Mouse (Mus musculus) forebrain, embryonic 11.5 days (tissue): ENCODE results near the gene Prkra. TPM values are rescaled to one million over a fixed set of nuclear protein-coding genes. Genes with fewer than 3 reads are reported as not detected.
A peak's percentile ranks its signal among the peaks of the same experiment; 100 is the strongest.
"Not testable (repeated sequence)": the region's sequence is repeated elsewhere in the genome, so short reads cannot be mapped to it uniquely, and the experiment has no call there.

Experiments
- ATAC-seq: fragments of 200-750 bp; cut with Nextera tagmentation; replicated peaks from 2 replicates; pipeline ENCODE4 v1.8.0; 2017; ENCODE audit warnings: moderate TSS enrichment; ENCODE audit not compliant: low FRiP score
- DNase-seq: peaks from one replicate; pipeline ENCODE4 v3.0.0-alpha.2; 2017; ENCODE audit warnings: low spot score
- H3K27ac ChIP-seq: fragments of 300-500 bp; sonication (generic); 2 replicates; pipeline ENCODE4 v1.5.1; 2014; ENCODE audit warnings: low read depth, low read length
- H3K27me3 ChIP-seq: fragments of 300-500 bp; sonication (generic); 2 replicates; pipeline ENCODE4 v1.6.1; 2014; ENCODE audit warnings: mild to moderate bottlenecking, low read length, mixed read lengths; ENCODE audit not compliant: control insufficient read depth, insufficient read depth
- H3K36me3 ChIP-seq: fragments of 300-500 bp; sonication (generic); 2 replicates; pipeline ENCODE4 v1.6.1; 2014; ENCODE audit warnings: mild to moderate bottlenecking, low read length, moderate library complexity, mixed read lengths; ENCODE audit not compliant: control insufficient read depth, insufficient read depth
- H3K4me1 ChIP-seq: fragments of 300-500 bp; sonication (generic); replicated peaks from 2 replicates; pipeline ENCODE4 v1.6.1; 2014; ENCODE audit warnings: low read length, mixed read lengths; ENCODE audit not compliant: control insufficient read depth, insufficient read depth
- H3K4me2 ChIP-seq: fragments of 300-500 bp; sonication (generic); 2 replicates; pipeline ENCODE4 v1.6.1; 2014; ENCODE audit warnings: low read depth, mild to moderate bottlenecking, low read length, moderate library complexity, mixed read lengths; ENCODE audit not compliant: severe bottlenecking
- H3K4me3 ChIP-seq: fragments of 300-500 bp; sonication (generic); 2 replicates; pipeline ENCODE4 v1.5.1; 2014; ENCODE audit warnings: low read depth, low read length
- H3K9ac ChIP-seq: fragments of 300-500 bp; sonication (generic); 2 replicates; pipeline ENCODE4 v1.6.1; 2014; ENCODE audit warnings: low read length
- H3K9me3 ChIP-seq: fragments of 300-500 bp; sonication (generic); 2 replicates; pipeline ENCODE4 v1.6.1; 2016; ENCODE audit warnings: low read length, mixed read lengths; ENCODE audit not compliant: control insufficient read depth
- WGBS: fragments of 180-500 bp; shearing (Covaris S2); extraction: QIAGEN DNeasy Blood & Tissue Kit; methylation state at CpG from one replicate; pipeline ENCODE4 v1.1.7; 2014; 5-methylcytosine and 5-hydroxymethylcytosine counted together
- polyA plus RNA-seq: library from polyadenylated mRNA; unstranded; fragments of >200 nt; fragmentation: Nextera tagmentation; extraction: Ambion mirVana; gene quantifications from 2 replicates; pipeline ENCODE4 v1.2.1, GENCODE M21; 2014

Prkra gene
- polyA plus RNA-seq, 1 experiment from 2014 or later, result 98.3 TPM

DNA sequence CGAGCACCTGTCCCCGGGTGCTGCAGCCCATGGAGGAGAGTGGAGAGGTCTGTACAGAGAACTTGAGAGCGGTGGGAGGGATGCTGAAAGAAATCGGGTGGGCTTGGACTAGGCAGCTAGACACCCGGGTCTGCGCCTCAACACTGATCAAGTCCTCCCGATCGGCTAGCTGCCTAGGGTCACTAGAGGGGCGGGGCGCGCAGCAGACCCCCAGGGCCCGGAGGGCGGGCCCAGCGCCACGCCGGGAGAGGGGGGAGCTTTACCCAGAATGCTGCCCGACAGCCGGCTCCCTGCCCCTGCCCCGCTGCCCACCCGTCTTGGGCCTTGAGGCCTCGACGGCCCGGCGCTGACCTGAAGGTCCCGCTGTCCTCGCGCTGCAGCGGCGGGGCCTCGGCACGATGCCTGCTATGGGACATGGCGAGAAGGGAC is 360 bp downstream of the Prkra start:
- Histone ChIP-seq H3K4me2 (peak overlapping the region; percentile 59), H3K9me3 (no peaks in the 10 kb centered on the region), H3K4me3 (peak overlapping the region; percentile 65), H3K4me1 (peaks cover 2% of the 10 kb centered on the region; the same call in 1 of the 2 replicates), H3K36me3 (no peaks in the 10 kb centered on the region; the same call in 1 of the 2 replicates), H3K9ac (peak overlapping the region; percentile 84), H3K27me3 (no peaks in the 10 kb centered on the region), H3K27ac (peak overlapping the region; percentile 94)
- DNase-seq, result peak; percentile 87
- 0% methylated on average over 32 of the region's 32 CpGs for WGBS
- ATAC-seq, result peak; percentile 75

DNA sequence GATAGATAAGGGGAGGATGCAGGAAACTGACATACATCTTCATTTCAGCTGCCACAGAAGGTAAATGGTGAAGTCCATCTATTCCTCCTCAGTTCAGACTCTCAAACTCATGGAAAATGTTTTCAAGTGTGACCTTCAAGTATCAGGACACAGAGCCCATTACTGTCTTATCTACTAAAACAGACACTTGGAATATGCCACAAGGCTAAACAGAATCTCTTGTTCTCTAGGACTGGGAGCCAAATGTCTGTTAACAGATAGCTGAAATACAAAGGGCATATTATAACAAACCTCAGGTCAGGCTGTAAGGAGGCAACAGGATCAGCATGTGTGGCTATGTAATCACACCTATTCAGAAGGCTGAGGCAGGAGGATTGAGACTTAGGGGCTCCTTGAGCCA is 4.0 kb downstream of the Prkra start:
- no peaks in the 10 kb centered on the region for H3K27me3 ChIP-seq
- H3K9me3 ChIP-seq, result no peaks in the 10 kb centered on the region
- no peak overlapping the region for H3K4me3 ChIP-seq
- peaks cover 1% of the 10 kb centered on the region; the same call in 1 of the 2 replicates for H3K4me1 ChIP-seq
- H3K27ac ChIP-seq, result no peak overlapping the region
- no peak overlapping the region for H3K4me2 ChIP-seq
- DNase-seq (no peak), ATAC-seq (no peak)
- no peak overlapping the region for H3K9ac ChIP-seq
- H3K36me3 ChIP-seq, result no peaks in the 10 kb centered on the region; the same call in 1 of the 2 replicates

GRCm38 (mm10) chr2:76639637-76640036 is 8.2 kb downstream of the Prkra start:
- DNase-seq (no peak), ATAC-seq (no peak)
- Histone ChIP-seq H3K4me3 (no peak overlapping the region), H3K4me2 (no peak overlapping the region), H3K9ac (no peak overlapping the region), H3K27ac (no peak overlapping the region), H3K9me3 (no peaks in the 10 kb centered on the region), H3K27me3 (no peaks in the 10 kb centered on the region), H3K4me1 (no peaks in the 10 kb centered on the region), H3K36me3 (peaks cover 6% of the 10 kb centered on the region)
- WGBS, result 91% methylated on average over 2 of the region's 2 CpGs

DNA sequence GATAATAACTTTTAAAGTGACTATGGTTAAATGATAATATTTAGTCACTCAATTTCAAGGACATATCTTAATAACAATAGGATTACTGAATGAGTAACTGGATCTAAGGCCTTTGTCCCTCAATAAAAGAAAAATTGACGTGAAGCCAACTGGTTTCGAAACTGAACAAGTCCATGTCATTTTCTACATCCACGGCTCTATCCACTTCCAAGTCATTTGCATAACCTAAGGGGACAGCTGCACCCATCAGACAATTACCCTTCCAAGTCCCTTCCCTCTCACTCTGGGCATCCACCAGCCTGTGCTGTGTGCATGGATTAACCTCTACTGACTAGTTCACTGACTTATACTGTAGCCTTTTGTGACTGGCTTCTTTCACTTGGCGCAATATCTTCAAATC is 16.2 kb downstream of the Prkra start:
- H3K36me3 ChIP-seq, result peaks cover 17% of the 10 kb centered on the region
- no peaks in the 10 kb centered on the region for H3K9me3 ChIP-seq
- H3K9ac ChIP-seq, result no peak overlapping the region
- H3K4me2 ChIP-seq, result no peak overlapping the region
- WGBS, result 87% methylated on average over 4 of the region's 4 CpGs
- ATAC-seq (no peak), DNase-seq (no peak)
- H3K4me1 ChIP-seq, result no peaks in the 10 kb centered on the region
- no peak overlapping the region for H3K27ac ChIP-seq
- H3K4me3 ChIP-seq, result no peak overlapping the region
- no peaks in the 10 kb centered on the region for H3K27me3 ChIP-seq

GRCm38 (mm10) chr2:76630293-76630692 is 17.5 kb downstream of the Prkra start:
- H3K9ac ChIP-seq, result no peak overlapping the region
- ATAC-seq (no peak), DNase-seq (no peak)
- H3K27ac ChIP-seq, result no peak overlapping the region
- H3K4me2 ChIP-seq, result no peak overlapping the region
- H3K27me3 ChIP-seq, result no peaks in the 10 kb centered on the region
- H3K9me3 ChIP-seq, result no peaks in the 10 kb centered on the region
- WGBS, result 95% methylated on average over 12 of the region's 12 CpGs
- H3K4me1 ChIP-seq, result no peaks in the 10 kb centered on the region
- H3K36me3 ChIP-seq, result peaks cover 15% of the 10 kb centered on the region
- no peak overlapping the region for H3K4me3 ChIP-seq

DNA sequence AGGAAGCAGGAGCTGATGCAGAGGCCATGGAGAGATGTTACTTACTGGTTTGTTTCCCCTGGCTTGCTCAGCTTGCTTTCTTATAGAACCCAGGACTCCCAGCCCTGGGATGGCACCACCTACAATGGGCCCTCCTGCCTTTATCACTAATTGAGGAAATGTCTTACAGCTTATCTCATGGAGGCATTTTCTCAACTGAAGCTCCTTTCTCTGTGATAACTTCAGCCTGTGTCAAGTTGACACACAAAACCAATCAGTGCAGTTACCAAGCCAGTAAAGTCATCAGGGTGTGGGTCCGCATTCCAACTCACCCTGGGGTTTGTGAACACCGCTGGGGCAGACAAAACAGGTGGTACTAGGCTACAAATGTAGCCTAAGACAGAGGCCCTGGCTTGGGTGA is 25.5 kb downstream of the Prkra start:
- H3K4me3 ChIP-seq, H3K27ac ChIP-seq, H3K27me3 ChIP-seq, H3K4me2 ChIP-seq, H3K9ac ChIP-seq, H3K36me3 ChIP-seq, ATAC-seq, H3K9me3 ChIP-seq, DNase-seq, H3K4me1 ChIP-seq: not testable (repeated sequence)
- 95% methylated on average over 2 of the region's 2 CpGs for WGBS

DNA sequence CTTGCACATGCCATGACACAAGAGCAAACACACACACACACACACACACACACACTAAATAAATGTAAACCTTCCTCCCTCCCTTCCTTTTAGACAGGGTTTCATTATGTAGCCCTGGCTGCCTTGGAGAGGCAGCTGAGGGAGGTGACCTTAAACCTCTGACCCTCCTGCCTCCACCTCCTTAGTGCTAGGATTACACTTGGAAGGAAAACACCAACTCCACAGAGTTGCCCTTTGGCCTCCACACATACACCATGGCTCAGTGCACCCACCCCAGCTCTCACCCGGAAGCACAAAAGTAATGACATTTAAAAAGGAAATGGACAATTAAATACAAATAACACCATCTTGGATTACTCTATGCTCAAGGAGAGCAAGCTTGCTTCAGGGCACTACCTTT is 26.1 kb downstream of the Prkra start:
- H3K9me3 ChIP-seq, result no peaks in the 10 kb centered on the region
- ATAC-seq (no peak), DNase-seq (no peak)
- no peak overlapping the region for H3K4me2 ChIP-seq
- H3K27ac ChIP-seq, result no peak overlapping the region
- no peaks in the 10 kb centered on the region; the same call in 1 of the 2 replicates for H3K36me3 ChIP-seq
- H3K27me3 ChIP-seq, result no peaks in the 10 kb centered on the region
- H3K9ac ChIP-seq, result no peak overlapping the region
- no peaks in the 10 kb centered on the region for H3K4me1 ChIP-seq
- 78% methylated on average over 1 of the region's 1 CpGs for WGBS
- H3K4me3 ChIP-seq, result no peak overlapping the region

DNA sequence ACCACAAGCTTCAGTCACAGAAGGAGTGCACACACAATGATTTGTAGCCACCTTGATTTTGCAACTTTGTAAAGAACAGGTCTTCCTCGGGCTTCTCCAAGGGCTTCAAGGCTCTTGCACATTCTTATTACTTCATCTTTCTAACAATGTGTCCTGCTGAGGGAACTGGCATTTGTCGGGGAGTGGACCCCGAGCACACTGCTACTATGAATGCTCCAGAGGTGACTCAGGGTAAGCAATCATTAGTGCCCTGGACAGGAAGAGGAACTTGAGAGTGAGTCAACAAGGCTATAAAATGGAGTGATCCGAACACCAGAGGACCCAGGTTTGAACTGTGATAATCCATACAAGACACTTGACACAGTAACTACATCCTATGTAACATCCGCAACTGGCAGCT is 27.6 kb downstream of the Prkra start:
- ATAC-seq (no peak), DNase-seq (no peak)
- Histone ChIP-seq H3K9ac (no peak overlapping the region), H3K9me3 (no peaks in the 10 kb centered on the region), H3K27ac (no peak overlapping the region), H3K4me1 (no peaks in the 10 kb centered on the region), H3K4me3 (no peak overlapping the region), H3K27me3 (no peaks in the 10 kb centered on the region), H3K4me2 (no peak overlapping the region), H3K36me3 (no peaks in the 10 kb centered on the region; the same call in 1 of the 2 replicates)
- WGBS, result 92% methylated on average over 5 of the region's 5 CpGs

DNA sequence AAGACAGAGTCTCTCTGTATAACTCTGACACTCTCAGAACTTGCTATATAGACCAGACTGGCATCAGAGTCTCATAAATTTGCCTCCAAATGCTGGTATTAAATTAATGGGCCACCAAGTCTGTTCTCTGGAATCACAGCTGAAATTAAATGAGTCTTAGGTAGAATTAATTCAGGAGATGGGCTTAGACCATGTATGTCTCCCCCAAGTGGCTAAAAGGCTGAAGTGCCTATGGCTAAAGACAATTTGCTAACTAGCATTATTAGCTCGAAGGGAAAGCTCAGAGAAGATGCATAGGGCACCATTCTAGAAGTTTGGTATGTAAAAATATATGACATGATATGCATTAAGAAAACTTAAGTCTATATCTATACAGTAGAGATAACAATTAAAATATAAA is 29.7 kb downstream of the Prkra start:
- Histone ChIP-seq H3K27me3 (no peaks in the 10 kb centered on the region), H3K27ac (no peak overlapping the region), H3K9me3 (no peaks in the 10 kb centered on the region), H3K4me1 (no peaks in the 10 kb centered on the region), H3K9ac (no peak overlapping the region), H3K36me3 (no peaks in the 10 kb centered on the region), H3K4me3 (no peak overlapping the region), H3K4me2 (no peak overlapping the region)
- ATAC-seq (no peak), DNase-seq (no peak)
- WGBS, result 50% methylated on average over 1 of the region's 1 CpGs
